Mouse (Mus musculus) heart, postnatal 0 days (tissue): ENCODE data around the gene Agbl4.

Experiments
- CTCF ChIP-seq: IDR thresholded peaks from 2 replicates; pipeline ENCODE4 v1.5.1; 2016; ENCODE audit warnings: antibody characterized with exemption, control low read depth, low read depth
- EP300 ChIP-seq: IDR thresholded peaks from 2 replicates; pipeline ENCODE4 v1.6.1; 2016; ENCODE audit warnings: antibody characterized with exemption, low read depth

DNA sequence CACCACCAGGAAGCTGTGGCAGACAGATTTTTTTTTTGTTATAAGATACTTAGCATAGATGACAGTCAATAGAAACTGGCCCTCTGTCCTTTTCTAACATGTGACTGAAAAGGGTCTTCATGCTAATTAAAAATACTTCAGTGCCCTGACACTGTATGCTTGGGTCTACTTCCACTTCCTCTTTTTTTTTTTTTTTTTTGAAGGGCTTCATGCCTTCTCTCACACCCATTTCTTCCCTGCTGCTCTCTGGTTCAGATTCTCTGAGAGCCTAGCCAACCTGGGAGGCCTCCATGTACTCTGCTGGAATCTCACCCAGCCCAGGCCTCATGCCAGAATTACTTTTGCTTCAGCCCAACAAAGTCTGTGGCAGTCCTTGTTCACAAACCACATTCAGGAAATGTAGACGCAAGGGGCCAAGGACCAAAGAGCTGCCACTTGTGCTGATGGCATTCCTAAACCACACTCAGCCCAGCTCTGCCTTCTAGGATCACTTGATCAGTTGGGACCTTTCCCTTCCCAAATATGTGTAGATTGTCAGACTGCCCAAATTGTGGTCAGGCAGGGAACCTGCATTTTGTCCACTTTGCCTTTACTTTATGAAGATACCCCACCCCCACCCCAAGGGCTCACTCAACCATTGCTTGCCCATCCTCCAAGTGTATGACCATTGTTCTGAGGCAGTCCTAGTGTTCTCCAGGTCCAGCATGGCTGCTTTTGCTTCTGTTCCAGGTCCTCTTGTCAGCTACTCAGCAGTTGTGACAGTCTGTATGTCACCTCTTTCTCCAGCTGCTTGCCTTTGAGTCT lies 1045.2 kb downstream of the Agbl4 start:
- TF ChIP-seq CTCF (no peak), EP300 (no peak)
